Mouse (Mus musculus): ENCODE measurements around the gene Ifrd1.

- TF ChIP-seq CTCF (IDR thresholded peaks at IDR 0.05) (no peak), EP300 (IDR thresholded peaks at IDR 0.05; ENCODE audit: insufficient read depth, low read depth, low read length) (no peak)
These were observed 38.2 kb upstream of the Ifrd1 start for GRCm38 (mm10) chr12:40286539-40286938.

All from heart, adult 2 months (tissue).